Mouse (Mus musculus) induced T-regulatory cell, adult 2 months (primary cell): ENCODE measurements at regions not wholly inside any gene's neighbourhood (a gene's known extent, or its start where the extent isn't known, plus 50 kb on each side); places are given as distances from the start of the nearest gene placed in this dataset.

Experiments used
- DNase-seq: peaks from one replicate; pipeline ENCODE4 v3.0.0-alpha.2; 2012; ENCODE audit warnings: low read depth

GRCm38 (mm10) chr8:87270525-87271187, 201.8 kb downstream of the Cbln1 start:
- DNase-seq = no peak

DNA sequence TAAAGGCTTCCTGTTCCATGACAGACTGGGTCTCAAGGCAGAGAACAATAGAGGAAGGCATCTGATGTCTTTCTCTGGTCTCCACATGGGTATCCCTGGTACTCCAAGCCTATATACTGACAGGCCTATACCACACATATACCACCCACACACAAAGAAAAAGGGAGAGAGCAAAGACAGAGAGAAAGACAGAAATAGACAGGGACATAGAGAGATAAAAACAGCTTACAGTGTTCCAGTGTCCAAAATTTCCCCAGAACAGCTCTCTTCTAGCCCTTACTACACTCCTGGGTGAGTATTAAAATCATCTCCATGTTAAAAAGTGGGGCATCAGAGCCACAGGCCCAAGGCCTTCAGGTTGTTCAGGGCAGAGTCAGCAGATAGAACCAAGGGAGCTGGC, 204.2 kb downstream of the Cbln1 start:
- DNase-seq = no peak

DNA sequence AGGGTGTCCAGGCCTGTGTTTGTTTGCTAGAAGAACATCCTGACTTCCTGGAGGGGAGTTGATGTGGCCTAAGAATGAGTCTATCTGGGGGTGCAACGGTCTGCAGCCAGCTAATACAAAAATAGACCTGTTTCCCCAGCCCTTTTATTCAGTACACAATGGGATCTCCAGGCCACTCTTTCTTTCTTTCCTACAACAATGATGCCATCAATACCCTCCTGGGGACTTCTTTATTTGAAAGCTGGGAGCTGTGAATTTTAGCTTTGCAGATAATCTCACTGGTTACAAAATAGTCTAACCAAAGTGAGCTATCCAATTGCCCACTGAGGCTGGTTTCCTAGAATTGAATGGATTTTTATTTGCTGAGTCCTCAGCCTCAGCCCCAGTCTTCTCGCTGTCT, 207.4 kb downstream of the Cbln1 start:
- no peak for DNase-seq

- no peak for DNase-seq
Observed at GRCm38 (mm10) chr8:87260305-87260704, 212.1 kb downstream of the Cbln1 start.

DNA sequence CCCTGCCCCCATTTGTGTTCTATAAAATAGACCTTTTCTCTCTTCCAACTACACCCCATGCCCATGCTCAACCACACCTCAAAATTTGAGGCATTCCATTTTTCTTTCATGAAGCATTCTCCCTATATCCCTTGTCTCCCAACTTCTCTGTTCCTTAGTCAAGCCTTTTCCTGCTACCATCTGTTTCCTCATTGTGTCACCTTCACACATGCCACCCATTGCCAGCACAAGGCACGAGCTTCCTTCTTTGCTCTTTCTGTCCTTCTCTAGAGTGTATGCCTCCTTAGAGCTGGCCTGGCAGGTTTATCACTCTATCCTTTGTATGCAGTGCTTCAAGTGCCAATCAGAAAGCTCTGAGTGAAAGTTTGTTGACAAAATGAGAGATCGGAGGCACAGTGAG, 229.7 kb downstream of the Cbln1 start:
- no peak for DNase-seq

DNA sequence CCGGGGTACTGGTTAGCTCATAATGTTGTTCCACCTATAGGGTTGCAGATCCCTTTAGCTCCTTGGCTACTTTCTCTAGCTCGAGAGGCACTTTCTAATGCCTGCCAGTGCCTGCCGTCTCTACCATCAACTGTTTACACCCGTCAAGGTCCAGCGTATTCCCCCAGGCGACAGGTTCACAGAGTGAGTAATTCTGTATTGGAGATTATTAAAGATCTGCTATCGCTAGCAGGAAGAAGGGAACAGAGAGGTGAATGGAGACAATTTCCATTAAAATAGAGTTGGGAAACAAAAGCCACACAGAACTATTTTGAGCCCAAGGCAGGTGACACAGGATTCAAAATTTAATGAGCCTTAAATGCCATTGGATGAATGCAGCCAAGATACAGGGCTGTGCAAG, 235.2 kb downstream of the Cbln1 start:
- DNase-seq = no peak

- no peak for DNase-seq
Observed at GRCm38 (mm10) chr8:87236438-87236837, 236.0 kb downstream of the Cbln1 start.

DNA sequence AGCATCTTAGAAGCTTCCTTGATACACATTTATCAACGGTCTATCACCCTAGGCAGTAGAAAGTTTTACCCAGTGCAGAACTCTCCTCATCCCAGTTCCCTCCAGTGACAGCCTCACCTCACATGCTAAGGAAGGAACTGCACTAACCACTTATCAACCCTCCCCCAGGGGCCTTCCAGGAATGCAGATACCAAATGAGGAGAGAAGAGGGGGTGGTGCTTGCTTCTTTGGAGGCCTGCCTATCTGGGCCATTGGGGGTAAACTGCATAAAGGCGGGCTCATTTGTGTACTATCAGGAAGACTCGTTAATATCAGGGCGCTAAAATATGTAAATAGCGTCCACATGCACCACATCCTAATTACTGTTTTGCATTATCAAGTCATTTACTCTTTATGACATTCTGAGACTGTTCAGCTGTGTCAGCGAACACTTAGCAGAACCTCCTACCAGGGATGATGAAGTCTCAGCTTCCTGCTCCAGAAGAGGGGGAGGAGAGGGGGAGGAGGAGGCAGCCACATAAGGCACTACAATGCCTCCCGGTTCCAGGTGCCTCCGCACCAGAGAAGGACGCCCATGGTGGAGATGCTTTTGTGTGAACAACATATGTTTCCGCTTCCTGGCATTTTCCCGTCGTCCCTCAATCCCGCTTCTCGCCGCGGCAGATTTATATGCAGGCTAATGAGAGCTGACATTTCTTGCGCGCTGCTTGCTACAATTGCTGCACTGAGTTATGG, 236.9 kb downstream of the Cbln1 start:
- no peak for DNase-seq

GRCm38 (mm10) chr8:87234336-87234735, 238.1 kb downstream of the Cbln1 start:
- DNase-seq = no peak

DNA sequence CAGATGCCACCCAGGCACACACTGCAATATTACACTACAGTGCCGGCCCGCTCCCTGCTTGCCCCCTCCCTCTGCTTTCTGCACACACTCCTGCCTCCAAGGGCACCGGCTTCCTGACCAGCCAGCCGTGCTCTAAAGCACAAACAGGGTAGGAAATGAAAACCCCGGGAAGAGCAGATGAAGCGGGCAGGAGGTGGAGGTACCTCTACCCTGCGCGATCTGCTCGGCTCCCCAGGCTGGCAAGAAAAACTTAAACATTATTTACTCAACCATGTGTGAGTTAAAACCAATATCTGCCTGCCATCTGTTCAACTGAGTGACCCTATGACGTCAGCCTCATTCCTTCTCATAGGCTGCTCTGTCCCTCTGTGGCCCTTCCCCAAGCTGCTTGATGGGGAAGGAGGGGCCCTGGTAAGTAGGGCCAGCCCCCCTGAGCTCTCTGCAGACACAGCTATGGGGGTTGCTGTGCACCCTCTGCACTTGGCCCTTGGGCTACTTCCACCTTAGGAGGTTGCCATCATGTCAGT, 238.5 kb downstream of the Cbln1 start:
- no peak for DNase-seq

DNA sequence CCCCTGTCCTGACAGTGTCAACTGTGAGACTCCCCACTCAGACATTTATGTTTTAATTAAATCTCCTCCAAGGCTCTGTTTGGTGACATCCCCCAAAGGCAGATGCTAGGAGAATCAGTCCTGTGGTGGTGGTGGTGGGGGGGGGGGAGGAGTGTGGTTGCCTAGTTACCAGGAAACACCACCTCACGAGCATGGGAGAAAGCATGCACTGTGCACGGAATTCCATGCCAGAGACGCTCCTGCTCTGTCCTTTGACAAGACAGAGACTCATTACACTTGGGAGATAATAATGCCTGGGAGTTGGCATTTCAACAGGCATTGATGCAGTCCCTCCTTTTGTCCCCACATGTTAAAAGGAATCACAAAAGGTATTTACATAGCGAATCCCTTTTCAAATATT, 240.6 kb downstream of the Cbln1 start:
- no peak for DNase-seq

- no peak for DNase-seq
Observed at GRCm38 (mm10) chr8:87230096-87230495, 242.3 kb downstream of the Cbln1 start.

DNA sequence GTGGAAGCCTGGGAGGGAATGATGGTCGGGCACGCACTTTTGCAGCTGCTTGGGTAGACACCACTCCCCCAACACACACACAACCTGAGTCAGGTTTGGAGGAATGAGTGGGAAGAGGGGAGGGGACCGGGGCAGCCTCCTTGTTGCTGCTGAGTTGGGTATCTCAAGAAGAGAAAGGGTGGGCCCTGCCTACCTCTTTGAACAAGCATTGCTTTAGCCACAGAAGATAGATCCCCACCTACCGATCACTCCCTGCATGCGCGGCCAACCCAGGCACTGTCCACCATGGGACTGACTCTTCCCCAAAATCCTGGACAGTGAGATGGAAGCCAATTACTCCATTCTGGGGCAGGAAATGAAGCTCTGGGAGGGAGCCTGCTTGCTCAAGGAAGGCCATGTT, 243.2 kb downstream of the Cbln1 start:
- DNase-seq = no peak

GRCm38 (mm10) chr8:87228777-87229176, 243.6 kb downstream of the Cbln1 start:
- DNase-seq = no peak

DNA sequence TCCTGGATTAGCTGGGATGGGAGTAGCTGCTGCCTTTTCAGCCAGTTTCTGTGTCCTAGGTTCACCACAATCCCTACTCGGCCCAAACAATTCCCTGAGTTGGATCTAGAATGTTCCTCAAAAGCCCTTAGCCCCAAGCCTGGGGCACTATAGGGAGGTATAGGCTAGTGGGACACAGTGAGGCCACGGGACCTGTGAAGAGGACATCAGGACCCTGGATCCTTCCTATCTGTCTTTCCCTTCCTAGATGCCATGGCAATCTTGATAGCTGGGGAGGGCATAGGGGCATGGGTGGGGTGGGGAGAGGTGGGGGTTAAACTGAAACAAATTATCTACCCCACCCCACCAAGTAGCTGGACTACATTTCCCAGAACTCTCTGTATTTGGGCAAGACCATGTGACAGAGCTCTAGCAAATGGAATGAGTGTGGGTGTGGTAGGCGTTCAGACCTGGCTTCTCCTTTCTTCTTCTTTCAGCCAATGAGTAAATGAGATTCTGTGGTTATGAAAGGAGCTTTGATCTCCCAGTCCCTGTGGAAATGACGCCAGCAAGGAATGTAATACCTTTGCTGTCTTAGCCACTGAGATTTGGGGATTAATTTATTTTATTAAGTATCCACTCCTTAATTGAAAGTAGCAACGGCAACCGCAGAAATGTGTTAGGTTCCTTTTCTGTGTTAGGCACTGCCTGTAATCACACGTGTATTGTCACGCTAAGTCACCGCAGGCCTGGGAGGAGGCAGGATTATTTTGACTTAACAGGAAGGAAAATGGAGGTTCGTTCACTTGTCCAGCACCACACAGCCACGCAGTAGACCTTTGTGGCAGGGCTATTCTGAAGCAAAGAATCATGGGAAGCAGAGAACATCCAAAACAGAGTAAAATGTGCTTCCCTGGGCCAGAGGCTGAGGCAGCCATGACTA, 246.6 kb downstream of the Cbln1 start:
- DNase-seq = no peak

GRCm38 (mm10) chr8:87220581-87220980, 251.8 kb downstream of the Cbln1 start:
- DNase-seq = no peak

DNA sequence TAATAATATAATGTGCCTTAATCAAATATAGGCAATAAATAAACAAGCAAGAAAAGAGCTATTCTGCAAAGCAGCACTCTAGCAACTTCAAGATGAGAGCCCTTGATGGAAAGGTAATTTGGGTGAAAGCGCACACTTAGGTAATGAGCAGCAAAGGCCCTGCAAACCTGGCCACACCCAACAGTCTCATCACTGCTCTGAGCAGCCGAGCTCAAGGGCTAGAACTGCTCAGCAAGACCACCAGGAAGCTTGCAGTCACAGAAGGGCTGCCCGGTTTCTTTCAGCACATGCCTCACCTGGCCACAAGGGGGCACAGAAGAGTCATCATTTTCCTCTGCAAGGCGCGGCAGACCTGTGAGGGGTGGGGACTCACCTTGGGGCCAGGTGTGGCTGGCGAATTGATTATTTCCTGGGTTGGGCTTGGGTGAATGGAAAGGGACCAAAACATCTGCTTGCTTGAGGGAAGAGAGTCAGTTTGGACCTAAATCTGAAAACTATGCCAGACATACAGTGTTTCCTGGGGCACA, 253.4 kb downstream of the Cbln1 start:
- peak; percentile 1 for DNase-seq

- DNase-seq = no peak
Observed at GRCm38 (mm10) chr8:87214962-87215361, 257.4 kb downstream of the Cbln1 start.

DNA sequence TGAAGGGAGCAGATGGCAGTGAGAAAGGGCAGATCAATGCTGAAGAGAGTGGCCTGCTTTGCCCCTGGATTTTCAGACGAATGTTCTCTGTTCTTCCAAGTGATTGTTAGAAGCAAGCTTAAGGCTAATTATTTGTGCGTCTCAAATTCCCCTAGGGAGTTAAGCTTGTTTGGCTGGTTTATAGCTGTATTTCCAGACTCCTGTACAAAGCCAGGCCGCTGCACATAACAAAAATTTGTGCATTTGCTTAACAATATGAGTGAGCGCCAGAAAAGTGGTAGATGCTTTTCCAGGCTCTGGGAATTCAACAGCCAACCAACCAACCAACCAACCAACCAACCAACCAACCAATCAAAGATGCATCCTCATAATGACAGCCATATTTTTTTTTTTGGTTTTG, 261.9 kb downstream of the Cbln1 start:
- DNase-seq = no peak

- DNase-seq = no peak
Observed at GRCm38 (mm10) chr8:87209295-87209694, 263.1 kb downstream of the Cbln1 start.

DNA sequence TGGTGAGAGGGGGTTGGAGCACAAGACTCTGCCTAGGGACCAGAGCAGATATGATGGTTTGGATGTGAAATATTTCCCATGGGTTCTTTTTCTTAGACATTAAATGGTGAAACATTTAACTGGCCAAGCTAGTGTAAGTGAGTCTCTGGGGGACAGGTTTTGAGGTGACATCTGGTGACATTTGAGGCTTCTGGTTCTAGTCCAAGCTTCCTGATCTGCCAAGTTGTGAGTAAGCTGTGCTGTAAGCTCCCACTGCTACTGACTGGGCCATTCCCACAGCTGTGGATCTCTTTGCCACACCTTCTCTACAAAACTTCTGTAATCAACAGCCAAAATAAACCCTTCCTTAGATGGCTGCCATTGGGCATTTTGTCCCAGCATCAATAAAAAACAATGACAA, 264.4 kb downstream of the Cbln1 start:
- no peak for DNase-seq

DNA sequence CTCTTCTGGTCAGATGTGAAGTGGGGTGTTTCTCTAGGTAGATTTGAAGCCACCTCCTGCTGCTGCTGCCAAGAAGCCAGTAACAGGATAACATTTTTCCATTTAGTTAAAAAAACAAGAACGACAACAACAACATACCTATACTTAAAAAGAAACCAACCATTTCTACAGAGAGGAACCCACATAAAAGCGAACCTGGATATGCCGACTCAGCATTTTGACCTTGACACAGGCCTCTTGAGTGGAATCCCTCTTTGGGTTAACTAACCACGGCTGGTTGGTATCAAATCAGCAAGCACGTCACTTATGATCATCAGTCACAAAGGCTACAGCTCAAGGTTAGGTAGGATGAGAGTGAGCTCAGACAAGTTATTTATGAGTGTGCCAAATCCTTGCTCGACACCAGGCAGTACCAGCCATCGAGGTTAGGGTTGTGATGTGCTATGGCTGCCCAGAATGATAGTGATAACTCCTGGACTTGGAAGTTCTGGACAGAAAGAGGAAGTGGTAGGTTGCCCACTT, 269.7 kb downstream of the Cbln1 start:
- DNase-seq = no peak
